Mouse (Mus musculus) cerebellum, adult 2 months (tissue): ENCODE measurements at regions not wholly inside any gene's neighbourhood (a gene's known extent, or its start where the extent isn't known, plus 50 kb on each side); places are given as distances from the start of the nearest gene placed in this dataset.

ENCODE experiments used
- DNase-seq, 2 experiments: peaks; one replicate each; pipeline ENCODE4 v3.0.0; 2021
- H3K27ac ChIP-seq: fragments of 200-500 bp; 2 replicates; pipeline ENCODE4 v1.5.1; 2012; ENCODE audit warnings: low read length, control low read depth, inconsistent platforms; ENCODE audit not compliant: insufficient read depth
- H3K27me3 ChIP-seq: fragments of 200-500 bp; 2 replicates; pipeline ENCODE4 v1.6.1; 2012; ENCODE audit warnings: inconsistent platforms, mild to moderate bottlenecking, low read length, moderate library complexity; ENCODE audit not compliant: control insufficient read depth, insufficient read depth
- H3K4me1 ChIP-seq: fragments of 200-500 bp; 2 replicates; pipeline ENCODE4 v1.6.1; 2011; ENCODE audit warnings: low read length; ENCODE audit not compliant: control insufficient read depth, insufficient read depth
- H3K4me3 ChIP-seq: fragments of 200-500 bp; replicated peaks from 2 replicates; pipeline ENCODE3; 2011; ENCODE audit warnings: mild to moderate bottlenecking, low read depth, low read length, control low read depth; ENCODE audit not compliant: insufficient read depth
- CTCF ChIP-seq: fragments of 200-500 bp; IDR thresholded peaks from 2 replicates; pipeline ENCODE4 v1.5.1; 2011; ENCODE audit warnings: low read depth, mild to moderate bottlenecking, control low read depth, low read length, moderate library complexity, borderline replicate concordance; ENCODE audit not compliant: insufficient read depth
- POLR2A ChIP-seq: fragments of 200-500 bp; IDR thresholded peaks from 2 replicates; pipeline ENCODE4 v1.6.1; 2011; ENCODE audit warnings: low read length, control low read depth, borderline replicate concordance; ENCODE audit not compliant: insufficient read depth
- WGBS: fragments of 180-500 bp; shearing (Covaris S2); methylation state at CpG from one replicate; pipeline ENCODE4 v1.1.7; 2018; 5-methylcytosine and 5-hydroxymethylcytosine counted together

- no peaks in the 10 kb centered on the region for H3K4me1 ChIP-seq
- H3K4me3 ChIP-seq: no peak overlapping the region
- no peaks in the 10 kb centered on the region for H3K27me3 ChIP-seq
- WGBS: 90% methylated on average over 9 of the region's 9 CpGs
- no peak overlapping the region for H3K27ac ChIP-seq
- TF ChIP-seq CTCF: no peak
- no peak for TF ChIP-seq POLR2A
- no peak for DNase-seq
Observed at GRCm38 (mm10) chr4:124210103-124210502, 292.3 kb upstream of the 4930535I16Rik start.

GRCm38 (mm10) chr4:124206480-124206879, 288.7 kb upstream of the 4930535I16Rik start:
- no peaks in the 10 kb centered on the region for H3K4me1 ChIP-seq
- no peak for DNase-seq
- no peak overlapping the region for H3K27ac ChIP-seq
- TF ChIP-seq POLR2A (no peak), CTCF (no peak)
- no peaks in the 10 kb centered on the region for H3K27me3 ChIP-seq
- 92% methylated on average over 16 of the region's 16 CpGs for WGBS
- no peak overlapping the region for H3K4me3 ChIP-seq

GRCm38 (mm10) chr4:124203736-124204135, 285.9 kb upstream of the 4930535I16Rik start:
- TF ChIP-seq CTCF (no peak; the same call in 1 of the 2 replicates), POLR2A (no peak)
- Histone ChIP-seq H3K4me3 (no peak overlapping the region), H3K4me1 (no peaks in the 10 kb centered on the region), H3K27ac (no peak overlapping the region), H3K27me3 (no peaks in the 10 kb centered on the region)
- DNase-seq: no peak
- WGBS: 45% methylated on average over 2 of the region's 2 CpGs

- H3K4me3 ChIP-seq: no peak overlapping the region
- 47% methylated on average over 14 of the region's 14 CpGs for WGBS
- no peaks in the 10 kb centered on the region for H3K27me3 ChIP-seq
- no peak overlapping the region for H3K27ac ChIP-seq
- no peak for DNase-seq
- H3K4me1 ChIP-seq: no peaks in the 10 kb centered on the region
- TF ChIP-seq CTCF (no peak), POLR2A (no peak)
Observed at GRCm38 (mm10) chr4:124199884-124200844, 282.3 kb upstream of the 4930535I16Rik start.

- H3K4me1 ChIP-seq: no peaks in the 10 kb centered on the region
- WGBS: 76% methylated on average over 15 of the region's 15 CpGs
- H3K4me3 ChIP-seq: no peak overlapping the region
- H3K27ac ChIP-seq: no peak overlapping the region
- H3K27me3 ChIP-seq: no peaks in the 10 kb centered on the region
- no peak for DNase-seq
- TF ChIP-seq CTCF (no peak), POLR2A (no peak)
Observed at GRCm38 (mm10) chr4:124198832-124199231, 281.0 kb upstream of the 4930535I16Rik start.

- Histone ChIP-seq H3K4me3 (no peak overlapping the region), H3K4me1 (no peaks in the 10 kb centered on the region), H3K27ac (no peak overlapping the region), H3K27me3 (no peaks in the 10 kb centered on the region; the same call in 1 of the 2 replicates)
- 33% methylated on average over 12 of the region's 12 CpGs for WGBS
- TF ChIP-seq POLR2A: no peak
- no peak for TF ChIP-seq CTCF
- DNase-seq: no peak
Observed at GRCm38 (mm10) chr4:124196711-124197110, 278.9 kb upstream of the 4930535I16Rik start.

GRCm38 (mm10) chr4:124193059-124193721, 275.4 kb upstream of the 4930535I16Rik start:
- no peak overlapping the region for H3K4me3 ChIP-seq
- H3K4me1 ChIP-seq: no peaks in the 10 kb centered on the region
- H3K27me3 ChIP-seq: no peaks in the 10 kb centered on the region; the same call in 1 of the 2 replicates
- 40% methylated on average over 15 of the region's 15 CpGs for WGBS
- TF ChIP-seq CTCF (no peak), POLR2A (no peak)
- no peak for DNase-seq
- no peak overlapping the region for H3K27ac ChIP-seq

- Histone ChIP-seq H3K27me3 (no peaks in the 10 kb centered on the region; the same call in 1 of the 2 replicates), H3K27ac (no peak overlapping the region), H3K4me1 (no peaks in the 10 kb centered on the region), H3K4me3 (no peak overlapping the region)
- TF ChIP-seq POLR2A: no peak
- TF ChIP-seq CTCF: no peak
- no peak for DNase-seq
- 61% methylated on average over 4 of the region's 4 CpGs for WGBS
Observed at GRCm38 (mm10) chr4:124190775-124191174, 273.0 kb upstream of the 4930535I16Rik start.
